In genomic region chr2:17860922-17861559, GRCm38 (mm10) we compare ENCODE assay signal across 9 mouse cellular contexts.
A peak's percentile ranks its signal among the peaks of the same experiment; 100 is the strongest.
DNase-seq lines count a peak whose midpoint lies in the region; ATAC-seq and TF ChIP-seq lines count a peak whose summit lies in the region.
"Had no signal": no experiment of that assay in that cellular context is flagged by ENCODE, and none has a peak within 500 bp of the region (broad histone marks: within the 10 kb centered on the region; RNA-seq: fewer than 3 reads in every experiment).

No protein-coding gene starts in this region.

- TF ChIP-seq CTCF in layer of hippocampus, adult 2 months (conservative IDR thresholded peaks at IDR 0.05) = no peak

- no peak overlapping the region for H3K4me3 ChIP-seq in heart, embryonic 11.5 days (ENCODE audit: low read depth, low read length)
- no peak overlapping the region for H3K4me3 ChIP-seq in midbrain, embryonic 14.5 days (replicated peaks; ENCODE audit: low read depth, low read length)
- no peak overlapping the region for H3K4me3 ChIP-seq in midbrain, embryonic 10.5 days
- no peak overlapping the region for H3K4me3 ChIP-seq in hindbrain, embryonic 14.5 days (replicated peaks; ENCODE audit: low read length)
- no peak overlapping the region; the same call in 1 of the 2 replicates for H3K4me3 ChIP-seq in neural tube, embryonic 15.5 days (replicated peaks)
- no peak overlapping the region for H3K4me3 ChIP-seq in layer of hippocampus, adult 2 months

- H3K4me1 ChIP-seq in heart, embryonic 11.5 days (ENCODE audit: control insufficient read depth, insufficient read depth, low read length) = no peaks in the 10 kb centered on the region
- H3K4me1 ChIP-seq in midbrain, embryonic 14.5 days (ENCODE audit: control insufficient read depth, insufficient read depth, low read length) = peaks cover 8% of the 10 kb centered on the region; the same call in 1 of the 2 replicates
- H3K4me1 ChIP-seq in midbrain, embryonic 10.5 days = peaks cover 37% of the 10 kb centered on the region
- no peaks in the 10 kb centered on the region; the same call in 1 of the 2 replicates for H3K4me1 ChIP-seq in hindbrain, embryonic 14.5 days (replicated peaks; ENCODE audit: control insufficient read depth, insufficient read depth, low read length)
- H3K4me1 ChIP-seq in neural tube, embryonic 15.5 days = peaks cover 23% of the 10 kb centered on the region

- no peak for DNase-seq in heart, postnatal 4 days
- DNase-seq in midbrain, embryonic 14.5 days = peak; percentile 28
- no peak for DNase-seq in midbrain, embryonic 10.5 days (ENCODE audit: low spot score)
- no peak for DNase-seq in hindbrain, embryonic 14.5 days (ENCODE audit: low spot score)
- no peak for DNase-seq in layer of hippocampus, adult 2 months (ENCODE audit: low spot score in 2 of 2)
- no peak for DNase-seq in liver
- DNase-seq: lung, adult 2 months had no signal

- no peaks in the 10 kb centered on the region for H3K36me3 ChIP-seq in heart, embryonic 11.5 days (ENCODE audit: control insufficient read depth, insufficient read depth, low read length)
- no peaks in the 10 kb centered on the region for H3K36me3 ChIP-seq in midbrain, embryonic 14.5 days (ENCODE audit: control insufficient read depth, insufficient read depth, low read length)
- H3K36me3 ChIP-seq in midbrain, embryonic 10.5 days = no peaks in the 10 kb centered on the region
- no peaks in the 10 kb centered on the region for H3K36me3 ChIP-seq in hindbrain, embryonic 14.5 days (replicated peaks; ENCODE audit: control insufficient read depth, insufficient read depth)
- H3K36me3 ChIP-seq in neural tube, embryonic 15.5 days = no peaks in the 10 kb centered on the region

- H3K27ac ChIP-seq in heart, embryonic 11.5 days (ENCODE audit: low read depth, low read length) = no peak overlapping the region
- H3K27ac ChIP-seq in midbrain, embryonic 14.5 days (replicated peaks; ENCODE audit: low read depth, low read length) = no peak overlapping the region
- H3K27ac ChIP-seq in midbrain, embryonic 10.5 days (replicated peaks) = no peak overlapping the region
- H3K27ac ChIP-seq in hindbrain, embryonic 14.5 days = no peak overlapping the region
- H3K27ac ChIP-seq in neural tube, embryonic 15.5 days (replicated peaks) = no peak overlapping the region
- no peak overlapping the region for H3K27ac ChIP-seq in layer of hippocampus, adult 2 months

- H3K9me3 ChIP-seq in heart, embryonic 11.5 days (replicated peaks; ENCODE audit: control insufficient read depth, low read length) = no peaks in the 10 kb centered on the region
- no peaks in the 10 kb centered on the region for H3K9me3 ChIP-seq in midbrain, embryonic 14.5 days (ENCODE audit: control insufficient read depth, low read length)
- no peaks in the 10 kb centered on the region for H3K9me3 ChIP-seq in midbrain, embryonic 10.5 days (replicated peaks)
- H3K9me3 ChIP-seq in hindbrain, embryonic 14.5 days (ENCODE audit: control insufficient read depth, low read length) = no peaks in the 10 kb centered on the region
- no peaks in the 10 kb centered on the region for H3K9me3 ChIP-seq in neural tube, embryonic 15.5 days (replicated peaks)

- WGBS in heart, embryonic 11.5 days (ENCODE audit: insufficient replicate concordance) = 36% methylated on average over 4 of the region's 4 CpGs
- WGBS in midbrain, embryonic 14.5 days = 50% methylated on average over 4 of the region's 4 CpGs
- WGBS in midbrain, embryonic 10.5 days = 52% methylated on average over 4 of the region's 4 CpGs
- WGBS in hindbrain, embryonic 14.5 days = 59% methylated on average over 4 of the region's 4 CpGs
- whole genome bisulfite sequencing in neural tube, embryonic 15.5 days = 46% methylated on average over 4 of the region's 4 CpGs

- no peak for ATAC-seq in heart, embryonic 11.5 days (replicated peaks; ENCODE audit: insufficient number of reproducible peaks, low FRiP score, low TSS enrichment)
- ATAC-seq in midbrain, embryonic 14.5 days (ENCODE audit: low FRiP score, low TSS enrichment) = no peak
- no peak for ATAC-seq in hindbrain, embryonic 14.5 days (ENCODE audit: low FRiP score)
- no peak for ATAC-seq in neural tube, embryonic 15.5 days (ENCODE audit: low FRiP score)

- no peak overlapping the region for H3K9ac ChIP-seq in heart, embryonic 11.5 days (ENCODE audit: low read depth, low read length)
- no peak overlapping the region for H3K9ac ChIP-seq in midbrain, embryonic 14.5 days (replicated peaks; ENCODE audit: low read length)
- no peak overlapping the region for H3K9ac ChIP-seq in hindbrain, embryonic 14.5 days
- H3K9ac ChIP-seq in neural tube, embryonic 15.5 days (replicated peaks) = no peak overlapping the region

- 0 out of 2 replicates have a peak, but pooled peaks cover 5% of the 10 kb centered on the region for H3K27me3 ChIP-seq in heart, embryonic 11.5 days (ENCODE audit: control insufficient read depth, insufficient read depth, low read length)
- H3K27me3 ChIP-seq in midbrain, embryonic 14.5 days (ENCODE audit: control insufficient read depth, insufficient read depth, low read length) = no peaks in the 10 kb centered on the region
- H3K27me3 ChIP-seq in midbrain, embryonic 10.5 days (ENCODE audit: low read depth, poor library complexity, severe bottlenecking) = peaks cover 16% of the 10 kb centered on the region
- H3K27me3 ChIP-seq in hindbrain, embryonic 14.5 days (ENCODE audit: control insufficient read depth, insufficient read depth, low read length) = no peaks in the 10 kb centered on the region
- H3K27me3 ChIP-seq in neural tube, embryonic 15.5 days (replicated peaks) = no peaks in the 10 kb centered on the region

- H3K4me2 ChIP-seq in heart, embryonic 11.5 days = peak overlapping the region; percentile 59
- H3K4me2 ChIP-seq in midbrain, embryonic 14.5 days (ENCODE audit: low read length) = peak overlapping the region; percentile 49
- peak overlapping the region; percentile 43 for H3K4me2 ChIP-seq in hindbrain, embryonic 14.5 days (replicated peaks)
- H3K4me2 ChIP-seq in neural tube, embryonic 15.5 days = peak overlapping the region; percentile 47
